Mouse (Mus musculus) CH12.LX (cell line): ENCODE data around the gene Pde4d.

Experiments
- CHD1 ChIP-seq: IDR thresholded peaks from 2 replicates; pipeline ENCODE4 v1.6.1; 2012; ENCODE audit warnings: low read depth, low read length, improper control_type of control experiment, inconsistent platforms
- CTCF ChIP-seq, 2 experiments: IDR thresholded peaks in 1 of 2; conservative IDR thresholded peaks in 1 of 2; 2 replicates each; pipeline ENCODE4 v1.5.1; 2011 to 2012; ENCODE audit warnings: low read depth in 2 of 2, low read length in 2 of 2, improper control_type of control experiment in 1 of 2, inconsistent platforms in 1 of 2, mild to moderate bottlenecking in 1 of 2, moderate library complexity in 1 of 2
- E2F4 ChIP-seq: IDR thresholded peaks from 2 replicates; pipeline ENCODE4 v1.6.1; 2011; ENCODE audit warnings: low read depth, low read length, improper control_type of control experiment; ENCODE audit not compliant: insufficient replicate concordance
- EP300 ChIP-seq: IDR thresholded peaks from 2 replicates; pipeline ENCODE4 v1.6.1; 2011; ENCODE audit warnings: low read length, improper control_type of control experiment
- MAX ChIP-seq: IDR thresholded peaks from 2 replicates; pipeline ENCODE4 v1.6.1; 2011; ENCODE audit warnings: low read length, improper control_type of control experiment
- MYC ChIP-seq: IDR thresholded peaks from 2 replicates; pipeline ENCODE4 v1.6.1; 2011; ENCODE audit warnings: low read depth, mild to moderate bottlenecking, improper control_type of control experiment, low read length
- NELFE ChIP-seq: IDR thresholded peaks from 2 replicates; pipeline ENCODE4 v1.6.1; 2011; ENCODE audit warnings: low read depth, low read length, improper control_type of control experiment
- POLR2A ChIP-seq: IDR thresholded peaks from 2 replicates; pipeline ENCODE4 v1.6.1; 2011; ENCODE audit warnings: low read depth, mild to moderate bottlenecking, improper control_type of control experiment, low read length
- TBP ChIP-seq: conservative IDR thresholded peaks from 2 replicates; pipeline ENCODE4 v1.6.1; 2011; ENCODE audit warnings: low read depth, low read length, improper control_type of control experiment
- USF1 ChIP-seq: IDR thresholded peaks from 2 replicates; pipeline ENCODE4 v1.6.1; 2014; ENCODE audit warnings: low read depth, mild to moderate bottlenecking, inconsistent platforms, low read length, improper control_type of control experiment
- USF2 ChIP-seq: conservative IDR thresholded peaks from 2 replicates; pipeline ENCODE4 v1.6.1; 2011; ENCODE audit warnings: low read depth, low read length, improper control_type of control experiment
- ZC3H11A ChIP-seq: IDR thresholded peaks from 2 replicates; pipeline ENCODE4 v1.6.1; 2012; ENCODE audit warnings: low read depth, mild to moderate bottlenecking, inconsistent platforms, low read length, improper control_type of control experiment
- ZNF384 ChIP-seq: IDR thresholded peaks from 2 replicates; pipeline ENCODE4 v1.6.1; 2012; ENCODE audit warnings: low read depth, low read length, improper control_type of control experiment, inconsistent platforms

DNA sequence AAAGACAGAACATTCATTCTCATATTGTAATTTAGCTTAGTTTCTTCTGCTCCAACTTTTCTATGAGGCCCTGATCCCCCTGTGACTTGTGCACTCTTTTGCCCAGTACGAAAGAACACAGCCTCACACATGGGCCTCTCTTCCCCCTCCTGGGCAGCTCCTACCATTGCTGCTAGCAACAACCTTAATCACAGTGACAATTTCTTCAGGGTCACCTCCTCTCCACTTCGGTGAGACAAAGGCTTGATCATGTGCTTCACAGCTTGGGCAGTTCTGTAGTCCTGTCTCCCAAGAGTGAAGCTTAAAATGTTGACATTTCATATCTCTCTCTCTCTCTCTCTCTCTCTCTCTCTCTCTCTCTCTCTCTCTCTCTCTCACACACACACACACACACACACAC is 953.2 kb downstream of the Pde4d start:
- TF ChIP-seq NELFE = no peak
- TF ChIP-seq EP300 = no peak
- TF ChIP-seq E2F4 = no peak
- no peak for TF ChIP-seq POLR2A
- TF ChIP-seq ZNF384 = no peak
- TF ChIP-seq USF1 = no peak
- TF ChIP-seq CTCF (conservative IDR thresholded peaks at IDR 0.05 in 1 of 2, IDR thresholded peaks at IDR 0.05 in 1 of 2; ENCODE audit: low read depth in 2 of 2, low read length in 2 of 2) = no peak
- TF ChIP-seq CHD1 = no peak
- TF ChIP-seq MYC = no peak
- no peak for TF ChIP-seq USF2
- TF ChIP-seq ZC3H11A = no peak
- no peak for TF ChIP-seq TBP
- TF ChIP-seq MAX = no peak
